Mouse (Mus musculus) thymus, adult 2 months (tissue): ENCODE results near the gene Rab2b.

ENCODE experiments used
- CTCF ChIP-seq: fragments of 200-500 bp; IDR thresholded peaks from 2 replicates; pipeline ENCODE4 v1.5.1; 2012; ENCODE audit warnings: mild to moderate bottlenecking, control low read depth, low read length, moderate library complexity, borderline replicate concordance; ENCODE audit not compliant: control insufficient read depth, poor library complexity, insufficient read depth; ENCODE audit errors: extremely low read depth
- POLR2A ChIP-seq: fragments of 200-500 bp; IDR thresholded peaks from 2 replicates; pipeline ENCODE4 v1.6.1; 2012; ENCODE audit warnings: mild to moderate bottlenecking, low read length, control low read depth, moderate library complexity; ENCODE audit not compliant: control insufficient read depth, poor library complexity, insufficient read depth; ENCODE audit errors: extremely low read depth

DNA sequence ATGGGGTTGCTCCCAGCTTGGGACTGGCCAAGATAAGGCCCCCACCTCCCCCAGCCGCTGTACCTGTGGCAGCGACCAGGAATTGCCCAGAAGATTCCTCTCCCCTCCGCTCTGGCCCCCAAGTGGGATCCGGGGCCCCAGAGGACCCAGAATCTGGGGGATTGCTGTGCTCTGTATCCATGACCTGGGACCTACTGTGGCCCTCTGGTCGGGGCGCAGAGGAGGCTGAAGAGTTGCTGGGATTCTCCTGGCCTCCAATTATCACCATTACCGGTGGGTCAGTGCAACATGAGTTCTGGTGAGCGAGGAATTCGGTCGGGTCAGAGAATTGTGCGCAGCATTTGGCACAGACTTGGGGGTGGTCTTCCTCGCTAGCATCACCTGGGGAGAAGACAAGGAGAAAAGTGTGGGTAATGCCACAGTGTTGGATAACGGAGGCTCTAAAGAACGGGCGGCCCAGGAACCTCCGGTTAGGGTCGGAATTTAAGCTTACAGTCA, 36.0 kb upstream of the Rab2b start:
- TF ChIP-seq POLR2A (no peak; the same call in 1 of the 2 replicates), CTCF (no peak)
